Mouse (Mus musculus): ENCODE data around the gene Znrf4. TPM values are rescaled to one million over a fixed set of nuclear protein-coding genes. Genes with fewer than 3 reads are reported as not detected.

Znrf4 gene
- polyA plus RNA-seq, 2 experiments: not detected

GRCm38 (mm10) chr17:56543684-56544224 is 31.5 kb upstream of the Znrf4 start:
- H3K27ac ChIP-seq (replicated peaks; ENCODE audit: low read depth, low read length): no peak overlapping the region
- 78% methylated on average over 3 of the region's 3 CpGs for WGBS
- TF ChIP-seq POLR2A (IDR thresholded peaks at IDR 0.05; ENCODE audit: borderline replicate concordance, extremely low read depth, insufficient read depth, insufficient read length): no peak

GRCm38 (mm10) chr17:56542736-56543135 is 30.5 kb upstream of the Znrf4 start:
- Histone ChIP-seq H3K4me1 (ENCODE audit: control insufficient read depth, insufficient read depth, low read length) (no peaks in the 10 kb centered on the region), H3K27me3 (ENCODE audit: control insufficient read depth, insufficient read depth, low read length) (no peaks in the 10 kb centered on the region), H3K4me2 (replicated peaks; ENCODE audit: low read depth, low read length, severe bottlenecking) (no peak overlapping the region), H3K36me3 (ENCODE audit: control insufficient read depth, insufficient read depth, low read length) (no peaks in the 10 kb centered on the region), H3K9me3 (ENCODE audit: control insufficient read depth, low read length) (no peaks in the 10 kb centered on the region), H3K9ac (ENCODE audit: low read depth, low read length, severe bottlenecking) (no peak overlapping the region), H3K4me3 (replicated peaks; ENCODE audit: low read length) (no peak overlapping the region), H3K27ac (replicated peaks; ENCODE audit: low read depth, low read length) (no peak overlapping the region)
- TF ChIP-seq POLR2A (IDR thresholded peaks at IDR 0.05; ENCODE audit: borderline replicate concordance, extremely low read depth, insufficient read depth, insufficient read length): no peak
- DNase-seq (ENCODE audit: low spot score) (no peak), ATAC-seq (ENCODE audit: low FRiP score, low read depth) (no peak)
- 42% methylated on average over 8 of the region's 8 CpGs for WGBS

More at GRCm38 (mm10) chr17:56543684-56544224, 31.5 kb upstream of the Znrf4 start:
- Histone ChIP-seq H3K4me2 (replicated peaks; ENCODE audit: low read depth, low read length, severe bottlenecking) (no peak overlapping the region), H3K27me3 (ENCODE audit: control insufficient read depth, insufficient read depth, low read length) (no peaks in the 10 kb centered on the region), H3K9ac (ENCODE audit: low read depth, low read length, severe bottlenecking) (no peak overlapping the region), H3K4me3 (replicated peaks; ENCODE audit: low read length) (no peak overlapping the region), H3K9me3 (ENCODE audit: control insufficient read depth, low read length) (no peaks in the 10 kb centered on the region), H3K36me3 (ENCODE audit: control insufficient read depth, insufficient read depth, low read length) (no peaks in the 10 kb centered on the region), H3K4me1 (ENCODE audit: control insufficient read depth, insufficient read depth, low read length) (no peaks in the 10 kb centered on the region)
- ATAC-seq (ENCODE audit: low FRiP score, low read depth) (no peak), DNase-seq (ENCODE audit: low spot score) (no peak)

- DNase-seq (ENCODE audit: low spot score) (no peak), ATAC-seq (ENCODE audit: low FRiP score, low read depth) (no peak)
- TF ChIP-seq POLR2A (IDR thresholded peaks at IDR 0.05; ENCODE audit: borderline replicate concordance, extremely low read depth, insufficient read depth, insufficient read length): no peak
- Histone ChIP-seq H3K36me3 (ENCODE audit: control insufficient read depth, insufficient read depth, low read length) (no peaks in the 10 kb centered on the region), H3K4me3 (replicated peaks; ENCODE audit: low read length) (no peak overlapping the region), H3K9ac (ENCODE audit: low read depth, low read length, severe bottlenecking) (no peak overlapping the region), H3K27ac (replicated peaks; ENCODE audit: low read depth, low read length) (no peak overlapping the region), H3K4me2 (replicated peaks; ENCODE audit: low read depth, low read length, severe bottlenecking) (no peak overlapping the region), H3K4me1 (ENCODE audit: control insufficient read depth, insufficient read depth, low read length) (no peaks in the 10 kb centered on the region), H3K9me3 (ENCODE audit: control insufficient read depth, low read length) (no peaks in the 10 kb centered on the region), H3K27me3 (ENCODE audit: control insufficient read depth, insufficient read depth, low read length) (no peaks in the 10 kb centered on the region)
- WGBS: 26% methylated on average over 6 of the region's 6 CpGs
Measured at GRCm38 (mm10) chr17:56540562-56540975, 28.3 kb upstream of the Znrf4 start.

- H3K9ac ChIP-seq (ENCODE audit: low read depth, low read length, severe bottlenecking): no peak overlapping the region
- no peak overlapping the region for H3K27ac ChIP-seq (replicated peaks; ENCODE audit: low read depth, low read length)
- H3K9me3 ChIP-seq (ENCODE audit: control insufficient read depth, low read length): no peaks in the 10 kb centered on the region
- ATAC-seq (ENCODE audit: low FRiP score, low read depth) (no peak), DNase-seq (ENCODE audit: low spot score) (no peak)
- H3K27me3 ChIP-seq (ENCODE audit: control insufficient read depth, insufficient read depth, low read length): no peaks in the 10 kb centered on the region
- H3K36me3 ChIP-seq (ENCODE audit: control insufficient read depth, insufficient read depth, low read length): no peaks in the 10 kb centered on the region
- 36% methylated on average over 8 of the region's 8 CpGs for WGBS
- no peaks in the 10 kb centered on the region for H3K4me1 ChIP-seq (ENCODE audit: control insufficient read depth, insufficient read depth, low read length)
- no peak for TF ChIP-seq POLR2A (IDR thresholded peaks at IDR 0.05; ENCODE audit: borderline replicate concordance, extremely low read depth, insufficient read depth, insufficient read length)
- no peak overlapping the region for H3K4me3 ChIP-seq (replicated peaks; ENCODE audit: low read length)
- H3K4me2 ChIP-seq (replicated peaks; ENCODE audit: low read depth, low read length, severe bottlenecking): no peak overlapping the region
Measured at GRCm38 (mm10) chr17:56537912-56538311, 25.7 kb upstream of the Znrf4 start.

GRCm38 (mm10) chr17:56536874-56537273 is 24.6 kb upstream of the Znrf4 start:
- no peaks in the 10 kb centered on the region for H3K36me3 ChIP-seq (ENCODE audit: control insufficient read depth, insufficient read depth, low read length)
- WGBS: 68% methylated on average over 3 of the region's 3 CpGs
- H3K9ac ChIP-seq (ENCODE audit: low read depth, low read length, severe bottlenecking): no peak overlapping the region
- TF ChIP-seq POLR2A (IDR thresholded peaks at IDR 0.05; ENCODE audit: borderline replicate concordance, extremely low read depth, insufficient read depth, insufficient read length): no peak
- H3K27ac ChIP-seq (replicated peaks; ENCODE audit: low read depth, low read length): no peak overlapping the region
- H3K4me2 ChIP-seq (replicated peaks; ENCODE audit: low read depth, low read length, severe bottlenecking): no peak overlapping the region
- no peaks in the 10 kb centered on the region for H3K9me3 ChIP-seq (ENCODE audit: control insufficient read depth, low read length)
- ATAC-seq (ENCODE audit: low FRiP score, low read depth) (no peak), DNase-seq (ENCODE audit: low spot score) (no peak)
- no peaks in the 10 kb centered on the region for H3K27me3 ChIP-seq (ENCODE audit: control insufficient read depth, insufficient read depth, low read length)
- H3K4me3 ChIP-seq (replicated peaks; ENCODE audit: low read length): no peak overlapping the region
- H3K4me1 ChIP-seq (ENCODE audit: control insufficient read depth, insufficient read depth, low read length): no peaks in the 10 kb centered on the region

GRCm38 (mm10) chr17:56536192-56536591 is 24.0 kb upstream of the Znrf4 start:
- H3K4me1 ChIP-seq (ENCODE audit: control insufficient read depth, insufficient read depth, low read length): no peaks in the 10 kb centered on the region
- TF ChIP-seq POLR2A (IDR thresholded peaks at IDR 0.05; ENCODE audit: borderline replicate concordance, extremely low read depth, insufficient read depth, insufficient read length): no peak
- H3K27ac ChIP-seq (replicated peaks; ENCODE audit: low read depth, low read length): no peak overlapping the region
- no peak for ATAC-seq (ENCODE audit: low FRiP score, low read depth)
- no peak overlapping the region for H3K4me3 ChIP-seq (replicated peaks; ENCODE audit: low read length)
- no peaks in the 10 kb centered on the region for H3K9me3 ChIP-seq (ENCODE audit: control insufficient read depth, low read length)
- H3K9ac ChIP-seq (ENCODE audit: low read depth, low read length, severe bottlenecking): no peak overlapping the region
- no peaks in the 10 kb centered on the region for H3K36me3 ChIP-seq (ENCODE audit: control insufficient read depth, insufficient read depth, low read length)
- no peaks in the 10 kb centered on the region for H3K27me3 ChIP-seq (ENCODE audit: control insufficient read depth, insufficient read depth, low read length)
- 74% methylated on average over 14 of the region's 14 CpGs for WGBS
- no peak overlapping the region for H3K4me2 ChIP-seq (replicated peaks; ENCODE audit: low read depth, low read length, severe bottlenecking)
- DNase-seq (ENCODE audit: low spot score): no peak
